Mouse (Mus musculus) E14TG2a.4 (cell line): ENCODE data around the gene Zfp526.

Experiments used
- CTCF ChIP-seq: conservative IDR thresholded peaks from 2 replicates; pipeline ENCODE4 v1.5.1; 2014; ENCODE audit warnings: low read length
- NANOG ChIP-seq: IDR thresholded peaks from 2 replicates; pipeline ENCODE4 v1.6.1; 2014; ENCODE audit warnings: borderline replicate concordance, low read length, mixed read lengths

- TF ChIP-seq CTCF (no peak), NANOG (no peak)
Measured at GRCm38 (mm10) chr7:25251822-25252221, 30.6 kb downstream of the Zfp526 start.
